Mouse (Mus musculus) hindbrain, postnatal 0 days (tissue): ENCODE data around the gene Ucp3. TPM values are rescaled to one million over a fixed set of nuclear protein-coding genes. Genes with fewer than 3 reads are reported as not detected.

Experiments used
- ATAC-seq: fragments of 200-750 bp; cut with Nextera tagmentation; 2 replicates; pipeline ENCODE4 v1.8.0; 2017; ENCODE audit warnings: mild to moderate bottlenecking, moderate TSS enrichment, moderate library complexity
- DNase-seq: peaks from one replicate; pipeline ENCODE4 v3.0.0-alpha.2; 2015; ENCODE audit warnings: low spot score
- H3K27ac ChIP-seq: fragments of 300-500 bp; sonication (generic); 2 replicates; pipeline ENCODE4 v1.5.1; 2014; ENCODE audit warnings: mild to moderate bottlenecking
- H3K27me3 ChIP-seq: fragments of 300-500 bp; sonication (generic); 2 replicates; pipeline ENCODE4 v1.6.1; 2014; ENCODE audit warnings: low read length, mixed read lengths; ENCODE audit not compliant: insufficient read depth
- H3K36me3 ChIP-seq: fragments of 300-500 bp; sonication (generic); 2 replicates; pipeline ENCODE4 v1.6.1; 2014; ENCODE audit warnings: low read length, mixed read lengths; ENCODE audit not compliant: insufficient read depth
- H3K4me1 ChIP-seq: fragments of 300-500 bp; sonication (generic); 2 replicates; pipeline ENCODE4 v1.6.1; 2014; ENCODE audit warnings: antibody characterized with exemption, low read length, mixed read lengths; ENCODE audit not compliant: insufficient read depth
- H3K4me2 ChIP-seq: fragments of 300-500 bp; sonication (generic); 2 replicates; pipeline ENCODE4 v1.6.1; 2014; ENCODE audit warnings: low read depth, mild to moderate bottlenecking, low read length, moderate library complexity, mixed read lengths
- H3K4me3 ChIP-seq: fragments of 300-500 bp; sonication (generic); 2 replicates; pipeline ENCODE4 v1.5.1; 2014; ENCODE audit warnings: low read length
- H3K9ac ChIP-seq: fragments of 300-500 bp; sonication (generic); replicated peaks from 2 replicates; pipeline ENCODE4 v1.6.1; 2014; ENCODE audit warnings: mild to moderate bottlenecking, low read length, moderate library complexity, mixed read lengths
- H3K9me3 ChIP-seq: fragments of 300-500 bp; sonication (generic); 2 replicates; pipeline ENCODE4 v1.6.1; 2016; ENCODE audit warnings: low read length, mixed read lengths
- CTCF ChIP-seq: IDR thresholded peaks from 2 replicates; pipeline ENCODE4 v1.5.1; 2016; ENCODE audit warnings: antibody characterized with exemption, control low read depth, low read depth
- WGBS: fragments of 180-500 bp; shearing (Covaris S2); extraction: QIAGEN DNeasy Blood & Tissue Kit; methylation state at CpG from one replicate; pipeline ENCODE4 v1.1.7; 2014; 5-methylcytosine and 5-hydroxymethylcytosine counted together
- polyA plus RNA-seq: library from polyadenylated mRNA; unstranded; fragments of >200 nt; fragmentation: Nextera tagmentation; extraction: Ambion mirVana; gene quantifications from 2 replicates; pipeline ENCODE4 v1.2.1, GENCODE M21; 2015
- total RNA-seq: library from RNA; depleted of rRNA; stranded (reverse); fragments of >200 nt; gene quantifications from 2 replicates; pipeline ENCODE4 v1.2.3, GENCODE M21; 2014

Gene Ucp3
- total and polyA plus RNA-seq, 2 experiments from 2014 or later = 0.10 to 0.16 TPM

- no peaks in the 10 kb centered on the region for H3K4me1 ChIP-seq
- H3K9me3 ChIP-seq = no peaks in the 10 kb centered on the region
- ATAC-seq (no peak), DNase-seq (no peak)
- no peak overlapping the region for H3K9ac ChIP-seq
- H3K27ac ChIP-seq = no peak overlapping the region
- TF ChIP-seq CTCF = no peak
- no peaks in the 10 kb centered on the region for H3K27me3 ChIP-seq
- no peak overlapping the region for H3K4me2 ChIP-seq
- H3K36me3 ChIP-seq = peaks cover 43% of the 10 kb centered on the region
- 99% methylated on average over 5 of the region's 5 CpGs for whole genome bisulfite sequencing
- H3K4me3 ChIP-seq = no peak overlapping the region
Measured at GRCm38 (mm10) chr7:100446271-100446670, 26.5 kb upstream of the Ucp3 start.

DNA sequence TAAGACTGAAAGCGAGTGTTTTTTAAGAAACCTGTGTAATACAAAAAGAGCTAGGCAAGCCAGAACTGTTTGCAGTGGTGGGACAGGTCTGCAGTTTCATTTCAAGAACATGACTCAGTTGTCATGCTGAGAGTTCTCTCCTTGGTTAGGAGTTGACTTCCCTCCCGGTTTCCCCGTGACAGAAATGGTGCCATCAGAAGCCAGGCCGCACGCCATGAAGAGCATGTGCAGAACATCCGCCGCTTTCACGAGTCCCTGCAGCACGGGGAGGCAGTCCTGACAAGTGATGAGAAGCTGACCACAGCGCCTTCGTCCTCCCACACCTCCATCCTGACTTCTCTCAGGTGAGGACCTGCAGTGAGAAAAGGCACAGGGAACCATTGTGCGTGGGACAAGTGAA is 24.3 kb upstream of the Ucp3 start:
- no peak for TF ChIP-seq CTCF
- no peak overlapping the region for H3K4me2 ChIP-seq
- H3K27me3 ChIP-seq = no peaks in the 10 kb centered on the region
- WGBS = 94% methylated on average over 12 of the region's 12 CpGs
- H3K36me3 ChIP-seq = peaks cover 47% of the 10 kb centered on the region
- no peaks in the 10 kb centered on the region for H3K4me1 ChIP-seq
- no peak overlapping the region for H3K27ac ChIP-seq
- no peak overlapping the region for H3K9ac ChIP-seq
- DNase-seq = no peak
- no peak overlapping the region for H3K4me3 ChIP-seq
- H3K9me3 ChIP-seq = no peaks in the 10 kb centered on the region
- no peak for ATAC-seq

GRCm38 (mm10) chr7:100448985-100449384 is 23.8 kb upstream of the Ucp3 start:
- H3K27me3 ChIP-seq = no peaks in the 10 kb centered on the region
- no peak for ATAC-seq
- no peak overlapping the region for H3K9ac ChIP-seq
- H3K4me3 ChIP-seq = no peak overlapping the region
- peaks cover 47% of the 10 kb centered on the region for H3K36me3 ChIP-seq
- no peaks in the 10 kb centered on the region for H3K9me3 ChIP-seq
- 95% methylated on average over 3 of the region's 3 CpGs for WGBS
- H3K4me2 ChIP-seq = no peak overlapping the region
- H3K27ac ChIP-seq = no peak overlapping the region
- DNase-seq = no peak
- no peaks in the 10 kb centered on the region for H3K4me1 ChIP-seq
- TF ChIP-seq CTCF = no peak

DNA sequence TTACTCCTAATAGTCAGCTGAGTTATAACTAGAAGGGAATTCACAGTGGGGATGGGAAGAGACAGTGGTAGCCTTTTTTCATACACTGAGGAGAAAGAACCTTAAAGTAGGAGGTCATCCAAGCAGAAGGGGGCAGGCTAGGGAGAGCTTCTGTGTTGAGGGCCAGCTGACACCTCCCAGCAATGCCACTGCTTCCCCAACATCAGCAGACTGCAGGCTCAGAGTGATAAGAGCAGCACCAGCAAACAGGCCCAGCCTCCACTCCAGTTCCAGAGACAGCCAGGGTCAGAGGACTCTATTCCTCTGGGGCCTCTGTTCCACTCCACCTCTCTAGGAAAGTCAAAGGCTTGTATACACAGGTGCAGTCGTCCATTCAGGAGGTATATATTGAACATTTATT is 14.6 kb upstream of the Ucp3 start:
- Histone ChIP-seq H3K9me3 (no peaks in the 10 kb centered on the region), H3K27me3 (no peaks in the 10 kb centered on the region), H3K9ac (no peak overlapping the region), H3K4me1 (no peaks in the 10 kb centered on the region), H3K4me2 (no peak overlapping the region), H3K36me3 (peaks cover 40% of the 10 kb centered on the region), H3K27ac (no peak overlapping the region), H3K4me3 (no peak overlapping the region)
- 59% methylated on average over 1 of the region's 1 CpGs for WGBS
- ATAC-seq (no peak), DNase-seq (no peak)
- no peak for TF ChIP-seq CTCF

DNA sequence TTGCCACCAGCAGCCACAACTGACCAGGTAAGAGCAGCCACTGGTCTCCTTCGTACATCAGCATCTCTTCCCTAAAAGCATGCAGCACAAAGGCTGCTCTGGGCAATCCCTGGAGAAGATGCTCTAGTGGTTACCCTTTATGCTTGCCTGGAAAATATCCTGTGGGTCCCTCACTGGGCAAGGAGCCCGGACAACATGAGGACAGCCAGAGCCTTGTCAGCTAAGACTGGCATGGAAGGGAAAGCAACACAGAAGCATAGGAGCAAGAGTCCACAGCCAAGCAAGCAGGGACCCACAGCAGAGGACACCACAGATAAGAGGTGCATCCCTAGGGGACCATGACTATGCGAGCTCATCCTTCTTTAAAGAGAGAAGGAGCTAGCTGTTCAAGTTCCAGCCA is 12.9 kb upstream of the Ucp3 start:
- Histone ChIP-seq H3K4me1 (no peaks in the 10 kb centered on the region), H3K9ac (no peak overlapping the region), H3K9me3 (no peaks in the 10 kb centered on the region), H3K36me3 (peaks cover 26% of the 10 kb centered on the region), H3K27ac (no peak overlapping the region), H3K27me3 (no peaks in the 10 kb centered on the region), H3K4me3 (no peak overlapping the region), H3K4me2 (no peak overlapping the region)
- ATAC-seq = no peak
- TF ChIP-seq CTCF = no peak
- no peak for DNase-seq
- 84% methylated on average over 3 of the region's 3 CpGs for WGBS

- DNase-seq (peak; percentile 36), ATAC-seq (peak; percentile 70)
- Histone ChIP-seq H3K27ac (peak overlapping the region; percentile 8; the same call in 1 of the 2 replicates), H3K4me2 (no peak overlapping the region), H3K36me3 (peaks cover 13% of the 10 kb centered on the region), H3K4me3 (no peak overlapping the region), H3K9me3 (no peaks in the 10 kb centered on the region), H3K4me1 (peaks cover 7% of the 10 kb centered on the region; the same call in 1 of the 2 replicates), H3K27me3 (no peaks in the 10 kb centered on the region), H3K9ac (no peak overlapping the region)
- TF ChIP-seq CTCF = no peak
- 66% methylated on average over 6 of the region's 6 CpGs for WGBS
Measured at GRCm38 (mm10) chr7:100461621-100462151, 11.1 kb upstream of the Ucp3 start.

GRCm38 (mm10) chr7:100463194-100463593 is 9.6 kb upstream of the Ucp3 start:
- H3K4me3 ChIP-seq = no peak overlapping the region
- TF ChIP-seq CTCF = no peak
- no peaks in the 10 kb centered on the region for H3K27me3 ChIP-seq
- ATAC-seq = no peak
- H3K4me2 ChIP-seq = no peak overlapping the region
- no peak for DNase-seq
- H3K9ac ChIP-seq = no peak overlapping the region
- peaks cover 8% of the 10 kb centered on the region; the same call in 1 of the 2 replicates for H3K36me3 ChIP-seq
- 89% methylated on average over 9 of the region's 9 CpGs for WGBS
- no peak overlapping the region for H3K27ac ChIP-seq
- peaks cover 7% of the 10 kb centered on the region; the same call in 1 of the 2 replicates for H3K4me1 ChIP-seq
- no peaks in the 10 kb centered on the region for H3K9me3 ChIP-seq
